Mouse (Mus musculus) adrenal gland, adult 8-10 months (tissue): Measurements from ENCODE around the gene Ubap1l. TPM values are rescaled to one million over a fixed set of nuclear protein-coding genes. Genes with fewer than 3 reads are reported as not detected.
A peak's percentile ranks its signal among the peaks of the same experiment; 100 is the strongest.
"Not testable (repeated sequence)": the region's sequence is repeated elsewhere in the genome, so short reads cannot be mapped to it uniquely, and the experiment has no call there.

ENCODE experiments used
- DNase-seq: peaks from one replicate; pipeline ENCODE4 v3.0.0; 2022
- total RNA-seq, 4 experiments: library from RNA; stranded (reverse); gene quantifications; 2 replicates each; pipeline ENCODE4 v1.2.4; 2022

Gene Ubap1l
- total RNA-seq: 1 to 10 TPM in 1 of 4 experiments, under 1 TPM in 2, not detected in 1; 0.41 to 1.7 (median 0.49) TPM

DNA sequence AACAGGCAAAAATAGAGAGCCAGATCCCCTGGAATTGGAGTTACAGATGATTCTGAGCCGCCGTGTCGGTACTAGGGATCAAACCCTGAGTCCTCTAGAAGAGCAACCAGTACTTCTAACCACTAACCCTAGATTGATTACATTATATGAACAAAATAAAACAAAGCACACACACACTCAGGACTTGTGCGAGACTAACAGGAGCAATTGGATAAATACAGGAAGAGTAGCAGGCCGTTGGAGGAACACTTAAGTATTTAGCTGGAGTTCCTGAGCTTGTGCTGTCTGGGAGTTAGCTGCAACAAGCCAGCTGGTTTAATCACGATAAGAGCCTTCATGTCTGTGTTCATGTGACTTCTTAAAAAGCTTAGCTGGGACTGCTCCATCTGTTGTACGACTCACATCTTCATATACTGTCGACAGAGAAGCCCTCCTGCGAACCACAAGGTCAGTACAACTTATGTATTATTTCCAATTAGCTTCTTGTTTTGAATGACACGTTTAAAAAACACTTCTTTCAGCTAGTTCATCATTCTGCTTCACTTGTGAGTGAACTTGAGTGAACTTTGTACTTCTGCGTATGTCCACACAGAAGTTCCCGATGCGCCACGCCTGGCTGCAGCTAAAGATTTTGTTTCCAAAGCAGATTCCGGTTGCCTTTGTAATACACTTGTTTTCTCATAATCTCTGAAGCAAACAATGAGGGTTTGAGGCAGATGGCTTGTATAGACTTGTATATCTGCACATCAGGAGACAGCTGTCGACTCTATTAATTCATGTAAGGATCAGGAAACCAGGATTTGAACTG lies at the start of gene Ubap1l:
Gene Ubap1l (plus strand): TSS at position 401 of the 808 bp plus-strand sequence.
- DNase-seq: no peak

DNA sequence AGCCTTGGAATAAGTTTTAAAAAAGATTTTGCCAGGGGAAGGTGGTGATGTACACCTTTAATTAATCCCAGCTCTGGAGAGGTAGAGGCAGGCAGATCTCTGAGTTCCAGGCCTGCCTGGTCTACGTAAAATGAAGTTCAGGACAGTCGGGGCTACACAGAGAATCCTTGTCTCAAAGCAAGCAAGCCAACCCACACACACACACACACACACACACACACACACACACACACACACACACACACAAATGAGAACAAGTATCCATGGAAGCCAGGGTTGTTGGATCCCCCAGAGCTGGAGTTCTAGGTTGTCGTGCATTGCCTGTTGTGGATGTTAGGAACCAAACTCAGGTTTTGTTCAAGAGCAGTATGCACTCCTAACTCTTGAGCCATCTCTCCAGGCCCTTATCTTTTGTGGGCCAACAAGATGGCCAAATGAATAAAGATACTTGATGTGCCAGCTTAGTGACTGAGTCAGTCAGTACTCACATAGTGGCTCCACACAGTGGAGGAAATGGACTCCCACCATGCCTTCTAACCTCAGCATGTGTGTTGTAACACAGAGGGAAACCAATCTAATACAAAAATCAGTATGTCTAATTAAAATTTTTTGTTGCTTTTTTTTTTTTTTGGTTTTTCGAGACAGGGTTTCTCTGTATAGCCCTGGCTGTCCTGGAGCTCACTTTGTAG lies 48.0 kb upstream of the Ubap1l start:
- no peak for DNase-seq

DNA sequence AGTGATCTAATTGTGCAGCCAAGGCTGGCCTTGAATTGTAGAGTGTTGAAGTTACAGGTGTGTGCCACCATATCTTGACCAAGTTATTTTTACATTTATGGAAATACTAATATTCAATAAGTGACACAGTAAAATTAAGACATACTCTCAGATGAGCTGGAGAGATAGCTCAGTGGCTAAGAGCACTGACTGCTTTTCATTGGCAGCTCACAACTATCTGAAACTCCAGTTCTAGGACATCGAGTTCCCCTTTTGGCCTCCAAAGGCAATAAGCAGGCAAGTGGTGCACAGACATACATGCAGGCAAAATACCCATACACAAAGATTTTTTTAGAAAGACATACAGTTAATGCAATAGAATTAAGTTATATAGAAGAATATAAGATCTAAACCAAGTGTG lies 47.0 kb upstream of the Ubap1l start:
- DNase-seq: no peak

DNA sequence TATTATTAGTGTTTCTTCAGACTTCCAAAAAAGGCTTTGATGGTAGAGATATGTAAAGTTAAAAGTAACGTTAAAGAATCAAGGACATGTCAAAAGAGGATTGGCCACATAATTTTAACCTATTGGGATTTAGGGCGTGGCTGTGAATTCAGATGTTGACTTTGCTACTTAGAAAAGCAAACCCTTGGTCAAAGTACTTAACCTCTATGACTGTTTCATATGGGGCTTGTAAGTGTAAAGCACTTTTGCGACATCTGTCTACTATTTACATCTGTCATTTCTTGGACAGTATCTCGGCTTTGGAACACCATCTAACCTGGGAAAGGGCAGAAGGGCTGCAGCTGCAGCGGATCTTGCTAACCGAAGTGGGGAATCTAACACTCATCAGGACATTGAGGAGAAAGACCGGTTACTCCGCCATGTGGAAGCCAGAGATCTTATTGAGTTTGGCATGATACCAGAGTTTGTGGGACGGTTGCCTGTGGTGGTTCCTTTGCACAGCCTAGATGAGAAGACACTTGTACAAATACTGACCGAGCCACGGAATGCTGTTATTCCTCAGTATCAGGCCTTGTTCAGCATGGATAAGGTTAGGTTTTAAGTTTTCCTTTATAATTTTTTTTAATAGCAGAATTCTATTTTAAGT lies 38.5 kb upstream of the Ubap1l start:
- no peak for DNase-seq

DNA sequence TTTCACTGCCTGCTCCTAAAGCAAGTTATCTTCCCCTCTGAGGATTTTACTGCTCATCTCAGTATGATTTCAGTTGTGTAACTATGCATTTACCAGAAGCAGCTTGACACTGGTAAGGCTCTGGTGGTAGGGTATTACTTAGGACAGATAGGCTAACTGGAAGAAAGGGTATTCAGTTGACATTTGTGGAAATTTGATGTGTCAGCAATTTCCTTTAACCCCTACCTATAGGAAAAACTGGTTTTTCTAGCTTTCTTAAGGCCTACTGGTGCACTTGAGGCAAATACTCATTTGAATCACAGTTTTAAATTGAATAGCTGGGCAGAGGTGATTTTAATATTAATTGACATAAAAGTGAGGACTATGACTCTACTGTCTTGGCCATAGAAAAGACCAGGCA lies 34.9 kb upstream of the Ubap1l start:
- DNase-seq: no peak

DNA sequence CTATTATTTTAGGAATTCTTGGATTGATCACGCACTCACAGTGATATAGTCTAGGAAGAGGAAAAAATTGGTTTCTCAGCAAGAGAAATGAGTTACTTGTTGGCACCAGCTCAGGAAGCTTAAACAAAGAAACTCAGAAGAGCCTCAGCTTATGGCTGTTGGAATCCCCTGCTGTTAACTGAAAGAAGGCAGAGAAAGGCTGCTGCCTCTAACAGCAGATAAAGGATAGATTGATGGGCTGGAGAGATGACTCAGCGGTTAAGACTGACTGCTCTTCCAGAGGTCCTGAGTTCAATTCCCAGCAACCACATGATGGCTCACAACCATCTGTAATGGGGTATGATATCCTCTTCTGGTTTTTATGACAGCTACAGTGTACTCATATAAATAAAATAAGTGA lies 33.5 kb upstream of the Ubap1l start:
- DNase-seq: no peak

- DNase-seq: no peak
These were observed 26.9 kb upstream of the Ubap1l start for GRCm38 (mm10) chr9:65333958-65334357.

DNA sequence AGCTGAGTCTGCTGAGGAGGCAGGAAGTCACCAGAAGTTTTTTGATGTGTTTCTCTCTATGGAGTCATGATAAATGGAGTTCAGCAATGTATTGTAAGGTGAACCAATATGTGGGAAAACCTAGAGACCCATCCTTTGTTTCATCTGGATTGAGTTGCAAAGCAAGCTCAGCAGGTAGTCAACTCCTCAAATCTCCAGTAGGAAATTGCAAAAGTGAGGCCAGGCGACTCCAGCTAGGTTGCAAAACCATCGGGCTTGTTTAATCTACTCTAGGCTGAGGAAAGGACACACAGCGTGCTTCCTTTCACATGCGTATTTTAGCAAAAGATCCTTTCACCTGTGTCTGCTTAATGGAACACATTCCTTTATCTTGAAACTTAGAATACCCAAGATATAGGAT lies 21.7 kb upstream of the Ubap1l start:
- DNase-seq: no peak

GRCm38 (mm10) chr9:65340414-65340813 lies 20.4 kb upstream of the Ubap1l start:
- no peak for DNase-seq

DNA sequence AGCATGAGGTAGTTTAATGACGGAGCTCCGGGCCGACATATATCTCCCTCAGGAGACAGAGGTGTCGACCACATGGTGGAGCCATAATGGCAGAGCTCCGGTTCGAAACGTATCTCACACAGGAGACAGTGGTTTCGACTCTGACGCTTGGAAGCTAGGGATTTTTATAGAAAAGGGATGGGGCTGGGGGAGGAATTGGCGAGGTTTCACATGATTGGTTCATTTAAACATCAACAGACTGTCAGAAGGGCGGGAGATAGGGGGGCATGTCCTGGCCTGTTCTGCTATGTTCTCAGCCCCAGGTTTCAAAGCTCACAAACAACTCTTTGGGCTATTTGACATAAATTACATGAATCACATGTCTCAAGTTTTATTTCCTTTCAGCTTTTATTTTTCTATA lies 15.4 kb upstream of the Ubap1l start:
- not testable (repeated sequence) for DNase-seq

DNA sequence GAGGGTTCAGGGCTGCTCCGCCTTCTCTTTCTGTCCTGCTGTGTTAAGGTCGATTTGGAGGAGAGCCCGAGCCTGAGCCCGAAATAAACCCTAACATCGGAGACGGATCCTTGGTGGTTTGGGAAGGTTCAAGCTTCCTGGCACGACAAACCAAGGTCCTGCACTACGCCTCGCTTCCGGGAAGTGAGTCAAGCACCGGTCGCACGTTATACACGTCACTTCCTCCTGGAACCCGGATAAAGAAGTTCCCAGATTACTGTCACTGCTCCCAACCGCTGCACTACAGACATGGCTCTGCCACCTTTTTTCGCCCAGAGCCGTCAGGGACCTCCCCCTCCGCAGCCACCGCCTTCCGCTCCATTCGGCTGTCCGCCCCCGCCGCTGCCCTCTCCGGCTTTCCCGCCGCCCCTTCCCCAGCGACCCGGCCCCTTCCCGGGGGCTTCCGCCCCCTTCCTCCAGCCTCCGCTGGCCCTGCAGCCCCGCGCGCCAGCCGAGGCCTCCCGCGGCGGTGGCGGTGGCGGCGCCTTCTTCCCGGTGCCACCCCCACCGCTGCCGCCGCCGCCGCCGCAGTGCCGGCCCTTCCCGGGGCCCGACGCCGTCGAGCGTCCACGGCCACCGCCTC lies 14.9 kb upstream of the Ubap1l start, which contains the start of gene Pdcd7:
Gene Pdcd7 (plus strand): TSS at position 251 of the 622 bp plus-strand sequence.
- DNase-seq: peak; percentile 92

- peak; percentile 18 for DNase-seq
These were observed 14.2 kb upstream of the Ubap1l start for GRCm38 (mm10) chr9:65346476-65347111.

DNA sequence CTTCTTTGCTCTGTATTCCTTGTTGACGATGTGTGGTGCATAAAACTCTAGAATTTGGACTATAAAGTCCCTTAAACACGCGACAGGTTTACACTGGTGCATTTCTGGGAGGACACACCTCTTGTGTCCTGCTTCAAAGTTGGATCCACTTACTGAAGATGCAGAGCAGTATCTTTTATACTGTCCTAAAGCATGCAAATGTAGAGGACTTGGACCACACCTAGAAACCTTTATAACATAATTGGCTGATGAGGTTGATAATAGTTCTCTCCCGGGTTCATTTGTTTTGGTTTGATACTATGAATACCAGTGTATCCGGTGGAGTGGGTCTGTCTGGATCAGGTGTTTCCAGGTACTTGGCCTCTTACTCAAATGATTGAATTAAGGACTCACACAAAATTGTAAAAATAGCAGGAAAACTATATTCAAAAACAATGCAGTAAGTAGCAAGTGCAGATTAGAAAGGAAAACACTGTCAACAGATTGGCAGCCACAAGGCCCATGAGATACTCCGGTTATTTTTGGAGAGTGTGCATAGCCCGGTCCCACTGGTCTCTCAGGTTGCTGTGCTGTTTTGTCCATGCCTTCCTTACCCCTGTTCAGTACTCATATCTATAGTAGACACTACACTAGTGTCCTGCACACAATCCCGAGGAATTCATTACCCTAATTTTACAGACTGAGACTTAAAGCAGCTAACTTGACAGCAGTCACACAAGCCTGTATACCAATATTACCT lies 13.6 kb upstream of the Ubap1l start:
- no peak for DNase-seq

DNA sequence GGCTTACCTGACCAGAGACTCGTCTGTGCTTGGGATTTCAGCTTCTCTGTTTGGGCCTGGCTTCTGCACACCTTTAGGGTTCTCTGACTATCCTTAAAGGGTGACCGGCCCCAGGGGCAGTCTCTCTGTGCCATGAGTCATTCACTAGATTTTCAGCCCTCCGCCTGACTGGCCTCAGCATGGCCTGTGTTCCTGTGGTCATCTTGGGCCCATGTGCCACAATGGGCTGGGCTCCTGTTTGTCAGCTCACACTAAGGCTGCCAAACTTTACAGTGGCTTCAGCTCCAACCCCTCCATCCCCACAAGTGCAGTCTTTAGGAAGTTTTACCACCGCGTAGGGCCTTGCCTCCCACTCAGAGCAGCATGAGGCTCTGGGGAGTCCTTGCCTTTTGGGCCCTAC lies 7.6 kb upstream of the Ubap1l start:
- DNase-seq: no peak

GRCm38 (mm10) chr9:65356561-65356960 lies 4.3 kb upstream of the Ubap1l start:
- DNase-seq: no peak

GRCm38 (mm10) chr9:65356971-65357370 lies 3.9 kb upstream of the Ubap1l start:
- DNase-seq: peak; percentile 70

- no peak for DNase-seq
These were observed 1.8 kb upstream of the Ubap1l start for GRCm38 (mm10) chr9:65358956-65359480.

DNA sequence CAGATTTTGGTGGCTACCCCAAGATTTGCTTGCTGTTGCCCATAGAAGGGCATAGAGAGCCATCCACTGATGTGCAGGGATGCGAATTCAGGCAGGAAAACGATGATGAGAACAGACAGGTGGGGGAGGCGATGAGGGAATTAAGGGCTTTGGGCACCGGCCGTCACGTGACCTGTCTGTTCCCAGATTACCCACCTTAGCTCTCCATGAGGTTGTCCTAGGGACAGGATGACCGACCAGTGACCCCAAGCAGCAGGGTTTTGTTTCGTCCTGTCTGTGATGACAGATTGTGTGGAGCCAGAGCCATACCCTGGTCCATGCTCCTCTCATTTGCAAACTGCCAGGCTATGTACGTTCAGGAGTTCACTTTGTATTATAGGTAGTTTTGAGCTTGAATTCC lies 2.8 kb downstream of the Ubap1l start:
- DNase-seq: no peak

DNA sequence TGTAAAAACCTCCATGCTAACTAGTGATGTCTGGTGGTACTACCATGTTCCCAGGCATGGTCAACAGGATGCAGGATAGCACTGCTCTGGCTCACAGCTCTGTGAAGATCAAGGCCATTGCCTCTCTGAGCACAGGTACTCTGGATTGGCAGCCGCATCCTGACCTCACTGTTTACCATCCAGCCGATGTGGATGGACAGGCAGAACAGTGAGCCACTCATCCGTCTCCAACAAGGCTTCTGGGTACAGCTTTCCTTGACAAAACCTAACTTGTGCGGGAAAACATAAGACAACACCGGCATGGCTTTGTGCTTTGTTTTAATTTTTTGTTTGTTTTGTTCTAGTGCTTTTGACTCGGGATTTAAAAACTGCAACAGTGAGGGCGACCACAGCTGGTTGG lies 4.9 kb downstream of the Ubap1l start:
- no peak for DNase-seq

GRCm38 (mm10) chr9:65371756-65372155 lies 10.9 kb downstream of the Ubap1l start:
- no peak for DNase-seq

DNA sequence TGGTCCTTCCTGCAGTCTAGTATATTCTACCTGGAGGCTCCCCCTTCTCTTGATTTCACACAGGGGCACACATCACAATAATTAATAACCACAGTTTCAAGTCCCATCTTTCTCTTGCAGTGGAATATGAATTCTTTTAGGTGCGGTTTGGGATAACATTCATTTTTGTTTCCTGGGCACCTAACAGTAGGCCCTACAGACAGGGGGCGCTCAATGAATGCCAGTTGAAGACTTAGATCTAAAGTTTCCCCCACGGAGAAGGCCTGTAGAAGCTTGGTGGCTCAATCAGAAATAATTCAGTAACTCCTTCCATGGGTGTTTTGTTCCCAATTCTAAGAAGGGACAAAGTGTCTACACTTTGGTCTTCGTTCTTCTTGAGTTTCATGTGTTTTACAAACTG lies 11.6 kb downstream of the Ubap1l start:
- no peak for DNase-seq
